Mouse (Mus musculus): ENCODE data around the gene Ldlrad3. TPM values are rescaled to one million over a fixed set of nuclear protein-coding genes. Genes with fewer than 3 reads are reported as not detected.

Ldlrad3 gene
- polyA plus RNA-seq, 2 experiments = 45.1 to 49.7 TPM

- no peaks in the 10 kb centered on the region for H3K9me3 ChIP-seq (ENCODE audit: control insufficient read depth, low read length)
- H3K27ac ChIP-seq (replicated peaks; ENCODE audit: low read depth, low read length) = 0 out of 2 replicates have a peak overlapping the region, but pooled peaks have one; percentile 28
- no peak overlapping the region for H3K4me2 ChIP-seq (replicated peaks; ENCODE audit: low read depth, low read length, severe bottlenecking)
- TF ChIP-seq POLR2A (IDR thresholded peaks at IDR 0.05; ENCODE audit: borderline replicate concordance, extremely low read depth, insufficient read depth, insufficient read length) = no peak
- H3K36me3 ChIP-seq (ENCODE audit: control insufficient read depth, insufficient read depth, low read length) = peaks cover 4% of the 10 kb centered on the region; the same call in 1 of the 2 replicates
- DNase-seq (ENCODE audit: low spot score) (peak; percentile 82), ATAC-seq (ENCODE audit: low FRiP score, low read depth) (peak; percentile 83; the same call in 1 of the 2 replicates)
- no peaks in the 10 kb centered on the region for H3K27me3 ChIP-seq (ENCODE audit: control insufficient read depth, insufficient read depth, low read length)
- H3K9ac ChIP-seq (ENCODE audit: low read depth, low read length, severe bottlenecking) = no peak overlapping the region
- H3K4me1 ChIP-seq (ENCODE audit: control insufficient read depth, insufficient read depth, low read length) = peaks cover 19% of the 10 kb centered on the region
- 47% methylated on average over 8 of the region's 8 CpGs for WGBS
- no peak overlapping the region for H3K4me3 ChIP-seq (replicated peaks; ENCODE audit: low read length)
Observed at GRCm38 (mm10) chr2:102091516-102092350, 94.5 kb downstream of the Ldlrad3 start.

DNA sequence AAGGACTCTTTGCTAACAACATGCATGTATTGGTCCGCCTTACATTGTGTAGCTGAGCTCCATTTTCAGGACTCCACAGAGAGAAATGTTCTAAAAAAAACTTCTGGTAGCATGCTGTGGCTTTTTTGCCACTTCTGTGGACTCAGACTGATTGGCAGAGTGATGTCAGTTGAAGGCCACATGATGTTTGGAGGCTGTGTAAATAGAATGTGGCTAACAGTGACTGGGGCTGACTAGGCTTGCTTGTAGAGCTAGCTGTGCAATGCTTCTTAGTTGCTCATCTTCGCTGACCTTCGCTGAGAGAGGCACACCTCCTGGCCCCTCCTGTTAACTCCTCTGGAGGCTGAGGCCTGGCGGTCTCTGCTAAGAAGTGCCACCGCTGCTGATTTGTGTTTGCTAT, 98.4 kb downstream of the Ldlrad3 start:
- Histone ChIP-seq H3K9me3 (ENCODE audit: control insufficient read depth, low read length) (no peaks in the 10 kb centered on the region), H3K27me3 (ENCODE audit: control insufficient read depth, insufficient read depth, low read length) (no peaks in the 10 kb centered on the region), H3K4me1 (ENCODE audit: control insufficient read depth, insufficient read depth, low read length) (peaks cover 9% of the 10 kb centered on the region; the same call in 1 of the 2 replicates), H3K4me3 (replicated peaks; ENCODE audit: low read length) (no peak overlapping the region), H3K36me3 (ENCODE audit: control insufficient read depth, insufficient read depth, low read length) (no peaks in the 10 kb centered on the region; the same call in 1 of the 2 replicates), H3K4me2 (replicated peaks; ENCODE audit: low read depth, low read length, severe bottlenecking) (no peak overlapping the region), H3K27ac (replicated peaks; ENCODE audit: low read depth, low read length) (no peak overlapping the region), H3K9ac (ENCODE audit: low read depth, low read length, severe bottlenecking) (no peak overlapping the region)
- DNase-seq (ENCODE audit: low spot score) = no peak
- 95% methylated on average over 5 of the region's 5 CpGs for WGBS
- ATAC-seq (ENCODE audit: low FRiP score, low read depth) = no peak
- no peak for TF ChIP-seq POLR2A (IDR thresholded peaks at IDR 0.05; ENCODE audit: borderline replicate concordance, extremely low read depth, insufficient read depth, insufficient read length)

GRCm38 (mm10) chr2:102086583-102086982, 99.6 kb downstream of the Ldlrad3 start:
- DNase-seq (ENCODE audit: low spot score) = no peak
- Histone ChIP-seq H3K4me1 (ENCODE audit: control insufficient read depth, insufficient read depth, low read length) (peaks cover under 1% of the 10 kb centered on the region; the same call in 1 of the 2 replicates), H3K27ac (replicated peaks; ENCODE audit: low read depth, low read length) (no peak overlapping the region), H3K9ac (ENCODE audit: low read depth, low read length, severe bottlenecking) (no peak overlapping the region), H3K9me3 (ENCODE audit: control insufficient read depth, low read length) (0 out of 2 replicates have a peak, but pooled peaks cover 3% of the 10 kb centered on the region), H3K27me3 (ENCODE audit: control insufficient read depth, insufficient read depth, low read length) (no peaks in the 10 kb centered on the region), H3K4me3 (replicated peaks; ENCODE audit: low read length) (no peak overlapping the region), H3K4me2 (replicated peaks; ENCODE audit: low read depth, low read length, severe bottlenecking) (no peak overlapping the region), H3K36me3 (ENCODE audit: control insufficient read depth, insufficient read depth, low read length) (peaks cover 5% of the 10 kb centered on the region)
- TF ChIP-seq POLR2A (IDR thresholded peaks at IDR 0.05; ENCODE audit: borderline replicate concordance, extremely low read depth, insufficient read depth, insufficient read length) = no peak
- WGBS = 93% methylated on average over 23 of the region's 23 CpGs
- no peak for ATAC-seq (ENCODE audit: low FRiP score, low read depth)

GRCm38 (mm10) chr2:102082782-102083181, 103.4 kb downstream of the Ldlrad3 start:
- no peak overlapping the region for H3K9ac ChIP-seq (ENCODE audit: low read depth, low read length, severe bottlenecking)
- peaks cover 11% of the 10 kb centered on the region for H3K36me3 ChIP-seq (ENCODE audit: control insufficient read depth, insufficient read depth, low read length)
- TF ChIP-seq POLR2A (IDR thresholded peaks at IDR 0.05; ENCODE audit: borderline replicate concordance, extremely low read depth, insufficient read depth, insufficient read length) = no peak
- no peak overlapping the region for H3K4me3 ChIP-seq (replicated peaks; ENCODE audit: low read length)
- 0 out of 2 replicates have a peak, but pooled peaks cover 4% of the 10 kb centered on the region for H3K9me3 ChIP-seq (ENCODE audit: control insufficient read depth, low read length)
- DNase-seq (ENCODE audit: low spot score) (no peak), ATAC-seq (ENCODE audit: low FRiP score, low read depth) (no peak)
- no peaks in the 10 kb centered on the region for H3K27me3 ChIP-seq (ENCODE audit: control insufficient read depth, insufficient read depth, low read length)
- no peak overlapping the region for H3K4me2 ChIP-seq (replicated peaks; ENCODE audit: low read depth, low read length, severe bottlenecking)
- H3K27ac ChIP-seq (replicated peaks; ENCODE audit: low read depth, low read length) = no peak overlapping the region
- no peaks in the 10 kb centered on the region for H3K4me1 ChIP-seq (ENCODE audit: control insufficient read depth, insufficient read depth, low read length)

GRCm38 (mm10) chr2:102077554-102077953, 108.6 kb downstream of the Ldlrad3 start:
- Histone ChIP-seq H3K4me3 (replicated peaks; ENCODE audit: low read length) (no peak overlapping the region), H3K9ac (ENCODE audit: low read depth, low read length, severe bottlenecking) (no peak overlapping the region), H3K36me3 (ENCODE audit: control insufficient read depth, insufficient read depth, low read length) (peaks cover 26% of the 10 kb centered on the region), H3K27me3 (ENCODE audit: control insufficient read depth, insufficient read depth, low read length) (no peaks in the 10 kb centered on the region), H3K9me3 (ENCODE audit: control insufficient read depth, low read length) (0 out of 2 replicates have a peak, but pooled peaks cover 4% of the 10 kb centered on the region), H3K4me1 (ENCODE audit: control insufficient read depth, insufficient read depth, low read length) (no peaks in the 10 kb centered on the region), H3K27ac (replicated peaks; ENCODE audit: low read depth, low read length) (no peak overlapping the region), H3K4me2 (replicated peaks; ENCODE audit: low read depth, low read length, severe bottlenecking) (no peak overlapping the region)
- 60% methylated on average over 4 of the region's 4 CpGs for whole genome bisulfite sequencing
- TF ChIP-seq POLR2A (IDR thresholded peaks at IDR 0.05; ENCODE audit: borderline replicate concordance, extremely low read depth, insufficient read depth, insufficient read length) = no peak
- DNase-seq (ENCODE audit: low spot score) (peak; percentile 72), ATAC-seq (ENCODE audit: low FRiP score, low read depth) (no peak)
